Mouse (Mus musculus) MEL (cell line): ENCODE measurements around the gene Nop58.

Experiments
- CHD2 ChIP-seq: IDR thresholded peaks from 2 replicates; pipeline ENCODE4 v1.6.1; 2011; ENCODE audit warnings: low read length, improper control_type of control experiment
- CTCF ChIP-seq, 3 experiments: IDR thresholded peaks in 2 of 3; conservative IDR thresholded peaks in 1 of 3; 2 replicates each; pipeline ENCODE4 v1.5.1; 2011 to 2012; ENCODE audit warnings: low read length in 3 of 3, low read depth in 2 of 3, mild to moderate bottlenecking in 2 of 3, improper control_type of control experiment in 1 of 3, inconsistent platforms in 1 of 3, mixed read lengths in 1 of 3, moderate library complexity in 1 of 3; ENCODE audit not compliant: control insufficient read depth in 1 of 3, insufficient read depth in 1 of 3, poor library complexity in 1 of 3, severe bottlenecking in 1 of 3
- ELF1 ChIP-seq: IDR thresholded peaks from 2 replicates; pipeline ENCODE4 v1.6.1; 2014; ENCODE audit warnings: low read depth, mild to moderate bottlenecking, inconsistent platforms, low read length, improper control_type of control experiment, moderate library complexity
- EP300 ChIP-seq, 2 experiments: IDR thresholded peaks; 2 replicates each; pipeline ENCODE4 v1.6.1; 2011; ENCODE audit warnings: improper control_type of control experiment in 2 of 2, low read length in 2 of 2, low read depth in 1 of 2, mild to moderate bottlenecking in 1 of 2
- GATA1 ChIP-seq: IDR thresholded peaks from 2 replicates; pipeline ENCODE4 v1.6.1; 2011; ENCODE audit warnings: low read depth, low read length, improper control_type of control experiment
- MYC ChIP-seq: IDR thresholded peaks from 2 replicates; pipeline ENCODE4 v1.6.1; 2011; ENCODE audit warnings: low read depth, mild to moderate bottlenecking, low read length, improper control_type of control experiment, moderate library complexity
- POLR2A ChIP-seq, 2 experiments: IDR thresholded peaks; 2 replicates each; pipeline ENCODE4 v1.6.1; 2011 to 2012; ENCODE audit warnings: low read length in 2 of 2, mild to moderate bottlenecking in 2 of 2, control low read depth in 1 of 2, improper control_type of control experiment in 1 of 2, low read depth in 1 of 2, moderate library complexity in 1 of 2; ENCODE audit not compliant: control insufficient read depth in 1 of 2, insufficient read depth in 1 of 2, poor library complexity in 1 of 2
- RAD21 ChIP-seq: IDR thresholded peaks from 2 replicates; pipeline ENCODE4 v1.6.1; 2011; ENCODE audit warnings: mild to moderate bottlenecking, low read depth, low read length, improper control_type of control experiment
- SMC3 ChIP-seq: IDR thresholded peaks from 2 replicates; pipeline ENCODE4 v1.6.1; 2011; ENCODE audit warnings: low read depth, low read length, improper control_type of control experiment
- TBP ChIP-seq: IDR thresholded peaks from 2 replicates; pipeline ENCODE4 v1.8.0; 2011; ENCODE audit warnings: low read depth, low read length, improper control_type of control experiment
- UBTF ChIP-seq: IDR thresholded peaks from 2 replicates; pipeline ENCODE4 v1.6.1; 2012; ENCODE audit warnings: low read depth, mild to moderate bottlenecking, inconsistent platforms, low read length, improper control_type of control experiment, moderate library complexity, borderline replicate concordance; ENCODE audit not compliant: insufficient read depth
- ZMIZ1 ChIP-seq: IDR thresholded peaks from 2 replicates; pipeline ENCODE4 v1.6.1; 2012; ENCODE audit warnings: low read depth, mild to moderate bottlenecking, inconsistent platforms, low read length, improper control_type of control experiment, moderate library complexity

- TF ChIP-seq EP300 (IDR thresholded peaks at IDR 0.05; ENCODE audit: low read depth in 1 of 2, low read length in 2 of 2) (no peak), CHD2 (no peak), POLR2A (IDR thresholded peaks at IDR 0.05; ENCODE audit: control insufficient read depth in 1 of 2, insufficient read depth in 1 of 2, low read depth in 1 of 2, low read length in 2 of 2, poor library complexity in 1 of 2) (no peak), SMC3 (no peak), CTCF (IDR thresholded peaks at IDR 0.05 in 2 of 3, conservative IDR thresholded peaks at IDR 0.05 in 1 of 3; ENCODE audit: control insufficient read depth in 1 of 3, insufficient read depth in 1 of 3, low read depth in 2 of 3, low read length in 3 of 3, poor library complexity in 1 of 3, severe bottlenecking in 1 of 3) (no peak), GATA1 (no peak), ELF1 (no peak), MYC (no peak), ZMIZ1 (no peak), UBTF (no peak), RAD21 (no peak), TBP (no peak)
These were observed 40.9 kb downstream of the Nop58 start for GRCm38 (mm10) chr1:59725661-59726060.
